Mouse (Mus musculus) embryonic facial prominence, embryonic 11.5 days (tissue): ENCODE data around the gene Cdh10. TPM values are rescaled to one million over a fixed set of nuclear protein-coding genes. Genes with fewer than 3 reads are reported as not detected.

ENCODE experiments used
- ATAC-seq: fragments of 200-750 bp; cut with Nextera tagmentation; replicated peaks from 2 replicates; pipeline ENCODE4 v1.8.0; 2017; ENCODE audit warnings: low read depth; ENCODE audit not compliant: insufficient number of reproducible peaks, low FRiP score, low TSS enrichment
- DNase-seq: peaks from one replicate; pipeline ENCODE4 v3.0.0-alpha.2; 2015; ENCODE audit warnings: low spot score
- H3K27ac ChIP-seq: fragments of 300-500 bp; sonication (generic); replicated peaks from 2 replicates; pipeline ENCODE4 v1.5.1; 2014; ENCODE audit warnings: mild to moderate bottlenecking, low read depth, low read length, control low read depth
- H3K27me3 ChIP-seq: fragments of 300-500 bp; sonication (generic); 2 replicates; pipeline ENCODE4 v1.6.1; 2014; ENCODE audit warnings: mild to moderate bottlenecking, low read length, moderate library complexity, mixed read lengths; ENCODE audit not compliant: control insufficient read depth, insufficient read depth
- H3K36me3 ChIP-seq: fragments of 300-500 bp; sonication (generic); replicated peaks from 2 replicates; pipeline ENCODE4 v1.6.1; 2014; ENCODE audit warnings: low read depth, mild to moderate bottlenecking, low read length, moderate library complexity, mixed read lengths; ENCODE audit not compliant: control insufficient read depth, insufficient read depth
- H3K4me1 ChIP-seq: fragments of 300-500 bp; sonication (generic); 2 replicates; pipeline ENCODE4 v1.6.1; 2014; ENCODE audit warnings: low read length, mixed read lengths; ENCODE audit not compliant: control insufficient read depth, insufficient read depth
- H3K4me2 ChIP-seq: fragments of 300-500 bp; sonication (generic); 2 replicates; pipeline ENCODE4 v1.6.1; 2014; ENCODE audit warnings: low read depth, mild to moderate bottlenecking, control low read depth, low read length, moderate library complexity
- H3K4me3 ChIP-seq: fragments of 300-500 bp; sonication (generic); 2 replicates; pipeline ENCODE4 v1.5.1; 2014; ENCODE audit warnings: low read depth, low read length, control low read depth
- H3K9ac ChIP-seq: fragments of 300-500 bp; sonication (generic); replicated peaks from 2 replicates; pipeline ENCODE4 v1.6.1; 2014; ENCODE audit warnings: mild to moderate bottlenecking, control low read depth, low read length
- H3K9me3 ChIP-seq: fragments of 300-500 bp; sonication (generic); replicated peaks from 2 replicates; pipeline ENCODE4 v1.6.1; 2016; ENCODE audit warnings: mild to moderate bottlenecking, low read length, inconsistent platforms, mixed read lengths; ENCODE audit not compliant: control insufficient read depth
- WGBS: fragments of 180-500 bp; shearing (Covaris S2); extraction: QIAGEN DNeasy Blood & Tissue Kit; methylation state at CpG from one replicate; pipeline ENCODE4 v1.1.7; 2014; 5-methylcytosine and 5-hydroxymethylcytosine counted together
- polyA plus RNA-seq: library from polyadenylated mRNA; unstranded; fragments of >200 nt; fragmentation: Nextera tagmentation; extraction: Ambion mirVana; gene quantifications from 2 replicates; pipeline ENCODE4 v1.2.1, GENCODE M21; 2014

Gene Cdh10
- 4.6 and 5.4 TPM in 2 replicates for polyA plus RNA-seq

- H3K4me1 ChIP-seq = no peaks in the 10 kb centered on the region
- 1% methylated on average over 24 of the region's 24 CpGs for WGBS
- ATAC-seq (peak; percentile 96), DNase-seq (peak; percentile 78)
- no peaks in the 10 kb centered on the region for H3K36me3 ChIP-seq
- no peaks in the 10 kb centered on the region for H3K9me3 ChIP-seq
- peak within 1 kb of the TSS; percentile 38 for H3K9ac ChIP-seq
- no peak within 1 kb of the TSS for H3K27ac ChIP-seq
- H3K4me3 ChIP-seq = peak within 1 kb of the TSS; percentile 29
- no peaks in the 10 kb centered on the region for H3K27me3 ChIP-seq
- peak within 1 kb of the TSS; percentile 46 for H3K4me2 ChIP-seq
Measured at GRCm38 (mm10) chr15:18818185-18818973, at the start of gene Cdh10. Gene Cdh10 (plus strand): TSS chr15:18818947.

GRCm38 (mm10) chr15:18809148-18809827 lies 9.5 kb upstream of the Cdh10 start:
- no peaks in the 10 kb centered on the region for H3K36me3 ChIP-seq
- DNase-seq (no peak), ATAC-seq (no peak)
- H3K9me3 ChIP-seq = no peaks in the 10 kb centered on the region
- no peak overlapping the region for H3K4me2 ChIP-seq
- no peaks in the 10 kb centered on the region for H3K4me1 ChIP-seq
- H3K27me3 ChIP-seq = no peaks in the 10 kb centered on the region
- WGBS = 66% methylated on average over 4 of the region's 4 CpGs
- H3K27ac ChIP-seq = no peak overlapping the region
- H3K9ac ChIP-seq = no peak overlapping the region
- no peak overlapping the region for H3K4me3 ChIP-seq

- H3K4me3 ChIP-seq = no peak overlapping the region
- ATAC-seq = no peak
- H3K4me2 ChIP-seq = no peak overlapping the region
- H3K27ac ChIP-seq = no peak overlapping the region
- no peaks in the 10 kb centered on the region for H3K27me3 ChIP-seq
- WGBS = 75% methylated on average over 3 of the region's 3 CpGs
- no peaks in the 10 kb centered on the region for H3K4me1 ChIP-seq
- DNase-seq = no peak
- H3K36me3 ChIP-seq = no peaks in the 10 kb centered on the region
- H3K9me3 ChIP-seq = no peaks in the 10 kb centered on the region
- no peak overlapping the region for H3K9ac ChIP-seq
Measured at GRCm38 (mm10) chr15:18817707-18818106, 1.0 kb upstream of the Cdh10 start.

- no peaks in the 10 kb centered on the region for H3K4me1 ChIP-seq
- H3K27ac ChIP-seq = no peak overlapping the region
- no peak overlapping the region for H3K4me3 ChIP-seq
- no peaks in the 10 kb centered on the region for H3K9me3 ChIP-seq
- no peaks in the 10 kb centered on the region for H3K36me3 ChIP-seq
- no peaks in the 10 kb centered on the region for H3K27me3 ChIP-seq
- no peak for ATAC-seq
- WGBS = 21% methylated on average over 3 of the region's 3 CpGs
- no peak for DNase-seq
- H3K4me2 ChIP-seq = no peak overlapping the region
- no peak overlapping the region for H3K9ac ChIP-seq
Measured at GRCm38 (mm10) chr15:18820226-18820625, 1.5 kb downstream of the Cdh10 start.

GRCm38 (mm10) chr15:18821114-18821756 lies 2.5 kb downstream of the Cdh10 start:
- ATAC-seq (0 out of 2 replicates have a peak, but pooled peaks have one; percentile 14), DNase-seq (peak; percentile 90)
- H3K4me1 ChIP-seq = no peaks in the 10 kb centered on the region
- no peaks in the 10 kb centered on the region for H3K9me3 ChIP-seq
- H3K9ac ChIP-seq = no peak overlapping the region
- H3K4me3 ChIP-seq = no peak overlapping the region
- H3K27me3 ChIP-seq = no peaks in the 10 kb centered on the region
- no peak overlapping the region for H3K4me2 ChIP-seq
- no peak overlapping the region for H3K27ac ChIP-seq
- H3K36me3 ChIP-seq = no peaks in the 10 kb centered on the region
- WGBS = 20% methylated on average over 10 of the region's 10 CpGs

GRCm38 (mm10) chr15:18823420-18823819 lies 4.7 kb downstream of the Cdh10 start:
- Histone ChIP-seq H3K4me1 (no peaks in the 10 kb centered on the region), H3K27me3 (no peaks in the 10 kb centered on the region), H3K4me2 (no peak overlapping the region), H3K27ac (no peak overlapping the region), H3K9me3 (no peaks in the 10 kb centered on the region), H3K36me3 (no peaks in the 10 kb centered on the region), H3K4me3 (no peak overlapping the region), H3K9ac (no peak overlapping the region)
- no peak for ATAC-seq
- 78% methylated on average over 2 of the region's 2 CpGs for WGBS
- DNase-seq = no peak

GRCm38 (mm10) chr15:18832263-18832662 lies 13.5 kb downstream of the Cdh10 start:
- Histone ChIP-seq H3K4me2 (no peak overlapping the region), H3K27ac (no peak overlapping the region), H3K9ac (no peak overlapping the region), H3K27me3 (no peaks in the 10 kb centered on the region), H3K9me3 (no peaks in the 10 kb centered on the region), H3K4me1 (no peaks in the 10 kb centered on the region), H3K4me3 (no peak overlapping the region), H3K36me3 (no peaks in the 10 kb centered on the region)
- 12% methylated on average over 4 of the region's 4 CpGs for WGBS
- DNase-seq (peak; percentile 78), ATAC-seq (0 out of 2 replicates have a peak, but pooled peaks have one; percentile 39)

GRCm38 (mm10) chr15:18841769-18842168 lies 23.0 kb downstream of the Cdh10 start:
- Histone ChIP-seq H3K4me1 (no peaks in the 10 kb centered on the region), H3K9ac (no peak overlapping the region), H3K36me3 (no peaks in the 10 kb centered on the region), H3K4me3 (no peak overlapping the region), H3K27ac (no peak overlapping the region), H3K9me3 (no peaks in the 10 kb centered on the region), H3K27me3 (no peaks in the 10 kb centered on the region), H3K4me2 (no peak overlapping the region)
- DNase-seq (no peak), ATAC-seq (no peak)
- 74% methylated on average over 2 of the region's 2 CpGs for WGBS
